Mouse (Mus musculus) embryonic fibroblast, embryonic 13.5 days (primary cell): ENCODE measurements around the gene Hist1h4f. TPM values are rescaled to one million over a fixed set of nuclear protein-coding genes. Genes with fewer than 3 reads are reported as not detected.

ENCODE experiments used
- H3K27ac ChIP-seq: 2 replicates; pipeline ENCODE4 v1.5.1; 2012; ENCODE audit warnings: low read length, control low read depth, inconsistent platforms; ENCODE audit not compliant: insufficient read depth
- H3K4me1 ChIP-seq: 2 replicates; pipeline ENCODE4 v1.6.1; 2011; ENCODE audit warnings: low read length; ENCODE audit not compliant: control insufficient read depth, insufficient read depth
- H3K4me3 ChIP-seq: 2 replicates; pipeline ENCODE4 v1.5.1; 2011; ENCODE audit warnings: mild to moderate bottlenecking, control low read depth, low read length; ENCODE audit not compliant: insufficient read depth
- CTCF ChIP-seq: IDR thresholded peaks from 2 replicates; pipeline ENCODE4 v1.5.1; 2011; ENCODE audit warnings: mild to moderate bottlenecking, control low read depth, low read length, moderate library complexity, borderline replicate concordance; ENCODE audit not compliant: insufficient read depth
- POLR2A ChIP-seq: IDR thresholded peaks from 2 replicates; pipeline ENCODE4 v1.6.1; 2011; ENCODE audit warnings: low read depth, mild to moderate bottlenecking, control low read depth, low read length, moderate library complexity
- polyA plus RNA-seq: library from polyadenylated mRNA; stranded (reverse); fragments of >200 nt; gene quantifications from 2 replicates; pipeline ENCODE4 v1.2.4, GENCODE M21; 2011; ENCODE audit warnings: low read depth; ENCODE audit not compliant: missing spikeins, insufficient read length

Gene Hist1h4f
- polyA plus RNA-seq, 1 experiment, result 18.1 TPM

DNA sequence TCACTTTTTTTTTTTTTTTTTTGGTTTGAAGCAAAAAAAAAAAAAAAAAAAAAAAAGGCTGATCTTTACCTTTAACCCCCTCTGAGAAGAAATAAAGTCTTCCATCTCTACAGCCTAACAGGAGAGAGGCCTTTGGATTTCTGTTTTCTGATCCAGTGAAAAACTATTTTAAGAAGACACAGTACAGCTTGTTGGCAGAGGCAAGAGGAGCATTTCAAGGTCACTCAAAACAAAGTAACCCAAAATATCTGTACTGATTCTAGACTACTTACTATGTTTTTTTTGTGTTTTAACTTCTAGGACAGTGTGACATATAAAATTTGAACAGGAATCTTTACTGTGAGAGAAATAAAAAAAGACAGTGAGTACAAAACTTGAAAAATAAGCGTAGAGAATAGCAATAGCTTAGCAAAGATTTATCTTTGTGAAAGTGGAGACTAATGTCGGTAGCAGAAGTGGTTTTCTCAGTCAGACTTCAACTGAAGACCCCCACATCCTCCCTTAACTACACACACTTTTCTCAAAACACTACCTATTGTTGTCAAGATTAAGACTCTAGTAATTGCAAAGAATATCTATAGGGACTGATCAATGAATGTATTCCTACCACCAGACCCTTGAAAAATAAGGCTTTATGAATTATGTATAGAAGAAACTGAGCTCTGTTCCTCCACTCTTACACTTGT lies 21.8 kb downstream of the Hist1h4f start:
- Histone ChIP-seq H3K27ac (no peak overlapping the region), H3K4me1 (peaks cover 7% of the 10 kb centered on the region; the same call in 1 of the 2 replicates), H3K4me3 (0 out of 2 replicates have a peak overlapping the region, but pooled peaks have one; percentile 66)
- TF ChIP-seq POLR2A (no peak), CTCF (no peak)

DNA sequence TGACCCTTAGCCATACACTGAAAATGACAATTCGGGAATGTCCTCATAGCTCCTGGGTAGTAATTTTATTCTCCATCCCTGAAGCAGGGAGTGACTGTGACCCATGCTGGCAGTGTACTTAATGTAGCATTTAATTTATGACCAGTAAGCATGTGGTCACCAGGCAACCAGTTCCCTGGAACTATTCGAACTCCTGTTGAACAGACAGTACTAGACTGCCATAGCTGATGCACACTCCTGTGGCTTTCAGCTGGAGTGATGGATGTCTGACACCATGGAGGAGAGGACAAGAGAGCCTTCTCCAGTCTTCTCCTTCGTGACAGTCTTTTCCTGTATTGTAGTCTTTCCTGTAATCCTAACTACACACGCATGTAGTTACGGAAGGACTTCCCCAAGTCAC lies 22.4 kb downstream of the Hist1h4f start:
- Histone ChIP-seq H3K4me3 (no peak overlapping the region), H3K27ac (no peak overlapping the region), H3K4me1 (peaks cover 7% of the 10 kb centered on the region; the same call in 1 of the 2 replicates)
- TF ChIP-seq POLR2A (no peak), CTCF (no peak)

DNA sequence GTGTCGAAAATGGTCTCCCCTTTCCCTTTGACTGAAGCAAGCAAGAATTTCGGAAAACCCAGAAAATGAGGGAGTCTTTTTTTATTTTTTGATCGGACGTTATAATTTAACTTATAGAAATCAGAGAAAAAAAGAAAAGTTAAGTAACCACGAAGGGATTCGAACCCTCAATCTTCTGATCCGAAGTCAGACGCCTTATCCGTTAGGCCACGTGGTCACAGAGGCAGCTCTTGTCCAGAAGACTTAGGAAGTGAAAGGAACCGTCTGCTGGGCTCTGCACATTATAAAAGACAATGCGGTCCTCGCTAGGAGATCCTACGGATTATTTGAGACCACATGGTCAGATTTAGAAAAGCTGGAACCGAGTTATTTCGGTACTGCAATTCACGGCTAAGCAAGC lies 25.1 kb downstream of the Hist1h4f start:
- Histone ChIP-seq H3K4me3 (peak overlapping the region; percentile 70), H3K4me1 (peaks cover 7% of the 10 kb centered on the region; the same call in 1 of the 2 replicates), H3K27ac (0 out of 2 replicates have a peak overlapping the region, but pooled peaks have one; percentile 11)
- no peak for TF ChIP-seq POLR2A
- TF ChIP-seq CTCF, result no peak

DNA sequence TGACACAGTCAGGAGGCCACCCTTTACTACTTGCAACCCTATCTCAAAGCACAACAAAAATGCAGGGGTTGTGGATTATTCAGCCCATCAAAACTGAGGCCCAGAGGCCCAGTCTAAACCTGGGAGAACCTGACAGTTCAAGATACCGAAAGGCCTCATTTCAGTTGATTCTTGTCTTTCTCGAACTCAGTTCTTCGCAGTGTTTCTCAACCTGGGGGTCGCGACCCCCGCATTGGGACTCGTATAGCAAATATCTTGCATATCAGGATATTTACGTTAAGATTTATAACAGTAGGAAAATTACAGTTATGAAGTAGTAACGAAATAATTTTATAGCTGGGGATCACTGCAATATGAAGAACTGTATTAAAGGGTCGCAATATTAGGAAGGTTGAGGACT lies 25.5 kb downstream of the Hist1h4f start:
- TF ChIP-seq POLR2A (no peak), CTCF (no peak)
- Histone ChIP-seq H3K27ac (no peak overlapping the region), H3K4me3 (no peak overlapping the region; the same call in 1 of the 2 replicates), H3K4me1 (peaks cover 7% of the 10 kb centered on the region)

- no peak overlapping the region for H3K4me3 ChIP-seq
- no peak overlapping the region for H3K27ac ChIP-seq
Observed at GRCm38 (mm10) chr13:23524654-23525053, 26.8 kb downstream of the Hist1h4f start.

DNA sequence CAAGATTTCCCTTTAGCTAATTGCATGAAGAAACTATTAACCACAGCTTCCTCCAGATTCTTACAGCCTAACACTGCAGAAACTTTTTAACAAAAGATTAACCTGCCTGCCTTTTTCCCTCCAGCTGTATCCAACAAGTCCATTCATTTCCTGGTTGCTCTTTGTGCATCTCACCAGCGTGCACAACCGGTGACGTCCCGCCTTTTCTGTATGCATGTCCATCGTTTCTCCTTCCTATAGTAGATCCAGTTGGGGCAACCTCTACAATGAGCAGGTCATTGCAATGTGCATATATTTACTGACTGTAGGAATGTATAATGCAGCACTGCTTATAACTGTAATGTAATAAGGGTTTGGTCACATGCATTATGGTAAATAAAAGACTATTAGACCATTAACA lies 27.5 kb downstream of the Hist1h4f start:
- no peak for TF ChIP-seq POLR2A
- no peak for TF ChIP-seq CTCF
- no peak overlapping the region for H3K27ac ChIP-seq

More at GRCm38 (mm10) chr13:23524654-23525053, 26.8 kb downstream of the Hist1h4f start:
- TF ChIP-seq CTCF (peak; percentile 82; the same call in 1 of the 2 replicates), POLR2A (no peak)
- peaks cover 7% of the 10 kb centered on the region for H3K4me1 ChIP-seq

DNA sequence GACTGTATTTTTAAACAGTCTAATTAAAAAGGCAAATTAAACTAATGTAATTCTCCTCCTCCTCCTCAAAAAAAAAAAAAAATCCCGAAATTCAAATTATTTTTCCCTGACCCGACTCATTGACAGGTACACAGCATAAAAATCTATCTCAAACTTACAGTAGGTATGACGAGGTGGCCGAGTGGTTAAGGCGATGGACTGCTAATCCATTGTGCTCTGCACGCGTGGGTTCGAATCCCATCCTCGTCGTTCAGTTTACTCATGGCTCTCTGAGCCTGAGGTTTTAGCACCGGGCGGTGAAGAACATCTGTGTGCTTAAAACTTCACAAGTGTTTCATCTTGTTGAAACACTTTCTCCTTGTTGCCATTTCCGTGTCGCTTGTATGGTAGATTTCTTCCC lies 29.7 kb downstream of the Hist1h4f start:
- no peaks in the 10 kb centered on the region; the same call in 1 of the 2 replicates for H3K4me1 ChIP-seq
- no peak overlapping the region for H3K4me3 ChIP-seq
- H3K27ac ChIP-seq, result no peak overlapping the region
- TF ChIP-seq CTCF (no peak), POLR2A (no peak)

More for the DNA sequence above, 27.5 kb downstream of the Hist1h4f start:
- peaks cover 5% of the 10 kb centered on the region for H3K4me1 ChIP-seq
- no peak overlapping the region for H3K4me3 ChIP-seq

GRCm38 (mm10) chr13:23519416-23519815 lies 32.0 kb downstream of the Hist1h4f start:
- Histone ChIP-seq H3K4me1 (no peaks in the 10 kb centered on the region; the same call in 1 of the 2 replicates), H3K4me3 (peak overlapping the region; percentile 63), H3K27ac (peak overlapping the region; percentile 24; the same call in 1 of the 2 replicates)
- no peak for TF ChIP-seq CTCF
- TF ChIP-seq POLR2A, result no peak

DNA sequence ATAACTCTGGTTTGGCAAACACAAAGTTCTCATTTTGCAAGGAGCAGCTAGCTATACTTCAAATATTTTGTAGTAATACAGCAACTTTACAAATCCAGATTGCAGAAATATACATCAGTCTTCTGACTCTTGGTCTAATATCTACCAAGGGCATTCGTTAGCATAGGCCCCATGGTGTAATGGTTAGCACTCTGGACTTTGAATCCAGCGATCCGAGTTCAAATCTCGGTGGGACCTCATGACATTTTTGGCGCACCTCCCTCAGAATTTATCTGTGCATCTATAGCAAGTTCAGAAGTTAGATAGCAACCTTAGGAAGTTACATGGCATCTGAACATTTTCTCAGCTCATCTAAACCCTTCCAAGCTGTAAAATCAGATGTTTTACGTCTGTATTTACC lies 32.6 kb downstream of the Hist1h4f start:
- H3K27ac ChIP-seq, result peak overlapping the region; percentile 57; the same call in 1 of the 2 replicates
- H3K4me3 ChIP-seq, result peak overlapping the region; percentile 63

DNA sequence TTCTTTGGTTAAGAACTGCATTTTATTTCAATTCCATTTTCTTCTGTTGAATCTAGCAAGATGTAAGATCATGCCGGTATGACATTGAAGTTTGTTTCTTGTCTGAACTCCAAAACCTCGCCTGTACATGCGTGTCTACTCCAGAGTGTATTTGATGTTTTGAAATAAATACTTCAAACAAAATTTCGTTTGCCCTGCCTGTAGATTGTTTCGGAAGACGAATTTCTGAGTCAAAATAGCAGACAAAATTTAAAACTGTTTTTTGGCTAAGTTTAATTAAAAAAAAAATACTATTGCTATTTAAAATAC lies 33.2 kb downstream of the Hist1h4f start:
- Histone ChIP-seq H3K4me3 (peak overlapping the region; percentile 91), H3K27ac (peak overlapping the region; percentile 99), H3K4me1 (no peaks in the 10 kb centered on the region; the same call in 1 of the 2 replicates)
- no peak for TF ChIP-seq CTCF

More for the DNA sequence above, 32.6 kb downstream of the Hist1h4f start:
- H3K4me1 ChIP-seq, result no peaks in the 10 kb centered on the region; the same call in 1 of the 2 replicates
- no peak for TF ChIP-seq POLR2A
- no peak for TF ChIP-seq CTCF
